In the genomic region with DNA sequence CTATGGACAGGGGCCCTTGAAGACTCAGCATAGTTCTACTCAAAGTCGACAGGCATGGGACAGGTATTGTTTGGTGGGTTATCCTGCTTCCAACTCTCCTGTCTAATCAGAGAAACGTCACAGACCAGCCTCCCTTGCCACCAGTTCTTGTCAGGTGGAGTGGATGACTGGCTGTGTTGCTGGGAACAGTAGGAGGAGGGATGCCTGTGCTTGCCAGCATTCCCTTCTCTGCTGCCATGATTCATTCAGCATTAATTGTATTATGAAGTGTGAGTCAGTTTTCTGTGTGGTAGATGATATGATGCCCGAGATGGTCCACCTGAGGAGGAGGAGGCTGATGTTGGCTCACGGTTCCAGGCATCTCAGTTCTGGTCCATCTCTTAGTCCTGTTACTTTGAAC, we compare ENCODE assay signal across 14 mouse cellular contexts. TPM values are rescaled to one million over a fixed set of nuclear protein-coding genes. Genes with fewer than 3 reads are reported as not detected.
A peak's percentile ranks its signal among the peaks of the same experiment; 100 is the strongest.
DNase-seq lines count a peak whose midpoint lies in the region.
"Had no signal": no experiment of that assay in that cellular context is flagged by ENCODE, and none has a peak within 500 bp of the region (broad histone marks: within the 10 kb centered on the region; RNA-seq: fewer than 3 reads in every experiment).

No protein-coding gene starts in this region.

- peak; percentile 37 to 60 for DNase-seq in layer of hippocampus, adult 18-20 months (ENCODE audit: low spot score in 2 of 2)
- no peak for DNase-seq in layer of hippocampus, postnatal 36 days
- peak; percentile 56 for DNase-seq in right cerebral cortex, adult 18-20 months
- no peak for DNase-seq in right cerebral cortex, postnatal 36 days (ENCODE audit: low spot score in 2 of 2)
- DNase-seq in brain, adult 2 months (ENCODE audit: low read depth, low spot score), result peak; percentile 79
- DNase-seq in telencephalon, adult 2 months (ENCODE audit: low read depth, low spot score), result peak; percentile 44
- DNase-seq: adrenal gland, adult 2 months; adrenal gland, postnatal 14 days; cerebellum, adult 18-20 months; cerebellum, adult 9-10 months; cerebellum, postnatal 14 days; gastrocnemius, adult 2 months; gastrocnemius, postnatal 14 days; heart, adult 11 months had no signal

RNA-seq across cellular contexts. Expression of gene Parp1, which starts 9.1 kb away (rescaled TPM):
- 100 to 1,000 TPM; 123 to 129 TPM for total RNA-seq in layer of hippocampus, adult 18-20 months (2021)
- total RNA-seq in layer of hippocampus, postnatal 36 days (2021), result 100 to 1,000 TPM; 131 to 151 TPM

Comparison
In these comparisons a context has a peak if more than half of its experiments do, and no peak if none do; other contexts are left out.
1. DNase-seq: peak in layer of hippocampus, adult 18-20 months (2 of 2), right cerebral cortex, adult 18-20 months (single experiment), brain, adult 2 months (single experiment) and telencephalon, adult 2 months (single experiment); none in layer of hippocampus, postnatal 36 days (0 of 2) and right cerebral cortex, postnatal 36 days (0 of 2).